Mouse (Mus musculus): Measurements from ENCODE around the gene Pkd1l1. TPM values are rescaled to one million over a fixed set of nuclear protein-coding genes. Genes with fewer than 3 reads are reported as not detected.

The Pkd1l1 gene
- total RNA-seq, 1 experiment = 0.58 TPM

- no peaks in the 10 kb centered on the region for H3K36me3 ChIP-seq (ENCODE audit: control insufficient read depth, insufficient read depth, low read length, poor library complexity, severe bottlenecking)
- H3K27ac ChIP-seq (ENCODE audit: insufficient read depth, low read depth, low read length, poor library complexity, severe bottlenecking) = no peak overlapping the region
- H3K4me1 ChIP-seq (ENCODE audit: control insufficient read depth in 2 of 2, insufficient read depth in 2 of 2, low read length in 2 of 2, poor library complexity in 1 of 2) = no peaks in the 10 kb centered on the region
- H3K9me3 ChIP-seq (ENCODE audit: control insufficient read depth, insufficient read depth, low read depth, low read length) = no peaks in the 10 kb centered on the region
- TF ChIP-seq CHD2 (IDR thresholded peaks at IDR 0.05; ENCODE audit: low read depth, low read length) = no peak
- no peak overlapping the region for H3K4me3 ChIP-seq (ENCODE audit: insufficient read depth in 1 of 2, low read depth in 1 of 2, low read length in 2 of 2, poor library complexity in 1 of 2, severe bottlenecking in 1 of 2)
- H3K9ac ChIP-seq (ENCODE audit: insufficient read depth, low read depth, low read length, poor library complexity, severe bottlenecking) = no peak overlapping the region
- no peak for DNase-seq (ENCODE audit: low read depth, low spot score)
- in situ Hi-C loops (cut with MboI; ENCODE audit: low sequenced_read_pairs in 2 of 2, unreplicated experiment in 2 of 2) = no loop called here
Observed at GRCm38 (mm10) chr11:8834121-8834520, 138.9 kb downstream of the Pkd1l1 start.

DNA sequence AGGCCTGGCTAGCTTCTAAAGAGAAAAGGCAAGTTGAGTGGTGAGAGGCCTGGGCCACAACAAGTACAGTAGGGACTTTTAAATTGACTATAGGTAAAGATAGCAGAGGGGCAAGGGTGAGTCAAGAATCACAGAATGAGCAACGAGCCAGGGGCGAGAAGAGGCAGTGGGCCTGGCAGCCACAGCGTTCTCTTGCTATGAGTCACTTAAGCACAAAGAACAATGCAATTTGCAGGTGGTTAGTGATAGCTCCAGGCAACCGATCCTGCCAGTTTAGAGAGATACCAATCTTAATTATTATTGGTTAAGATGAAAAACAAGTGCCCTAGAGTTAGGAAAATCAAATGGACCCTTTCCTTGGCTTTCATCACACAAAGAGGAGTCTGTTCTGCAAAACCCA is 142.5 kb downstream of the Pkd1l1 start:
- in situ Hi-C loops (cut with MboI; ENCODE audit: low sequenced_read_pairs in 2 of 2, unreplicated experiment in 2 of 2) = no loop called here
- no peak overlapping the region for H3K9ac ChIP-seq (ENCODE audit: insufficient read depth, low read depth, low read length, poor library complexity, severe bottlenecking)

DNA sequence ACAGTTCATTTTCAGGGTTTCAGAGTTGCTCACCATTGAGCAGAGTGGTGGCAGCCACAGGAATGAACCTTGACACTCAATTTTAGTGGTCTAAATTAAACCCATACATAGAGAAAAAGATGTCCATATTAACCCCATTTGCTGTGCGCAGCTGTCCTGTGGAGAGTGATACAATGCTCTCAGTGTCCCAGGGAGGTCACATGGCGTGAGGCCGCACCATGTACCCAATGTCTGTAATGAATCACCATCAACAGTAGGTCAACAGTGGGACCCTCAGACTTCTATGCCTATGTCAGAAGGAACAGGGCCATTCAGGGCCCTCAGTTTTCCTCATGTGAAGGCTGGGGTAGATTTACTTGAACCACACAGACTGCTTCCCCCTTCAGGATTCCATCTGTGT is 143.5 kb downstream of the Pkd1l1 start:
- no peak for DNase-seq (ENCODE audit: low read depth, low spot score)
- in situ Hi-C loops (cut with MboI; ENCODE audit: low sequenced_read_pairs in 2 of 2, unreplicated experiment in 2 of 2) = no loop called here
- no peak for TF ChIP-seq HCFC1 (IDR thresholded peaks at IDR 0.05; ENCODE audit: borderline replicate concordance, insufficient read depth, low read length)
- TF ChIP-seq ZC3H11A (IDR thresholded peaks at IDR 0.05; ENCODE audit: borderline replicate concordance, low read depth, low read length) = no peak
- TF ChIP-seq ZNF384 (IDR thresholded peaks at IDR 0.05; ENCODE audit: low read depth, low read length) = no peak

More for the DNA sequence above, 142.5 kb downstream of the Pkd1l1 start:
- Histone ChIP-seq H3K27ac (ENCODE audit: insufficient read depth, low read depth, low read length, poor library complexity, severe bottlenecking) (no peak overlapping the region), H3K4me3 (ENCODE audit: insufficient read depth in 1 of 2, low read depth in 1 of 2, low read length in 2 of 2, poor library complexity in 1 of 2, severe bottlenecking in 1 of 2) (no peak overlapping the region), H3K36me3 (ENCODE audit: control insufficient read depth, insufficient read depth, low read length, poor library complexity, severe bottlenecking) (no peaks in the 10 kb centered on the region), H3K9me3 (ENCODE audit: control insufficient read depth, insufficient read depth, low read depth, low read length) (no peaks in the 10 kb centered on the region), H3K4me1 (ENCODE audit: control insufficient read depth in 2 of 2, insufficient read depth in 2 of 2, low read length in 2 of 2, poor library complexity in 1 of 2) (peaks cover 0 to 2% of the 10 kb centered on the region in 2 experiments; a peak in 2 of 4 replicates)
- DNase-seq (ENCODE audit: low read depth, low spot score) = no peak
- TF ChIP-seq ZNF384 (IDR thresholded peaks at IDR 0.05; ENCODE audit: low read depth, low read length) (no peak), CHD2 (IDR thresholded peaks at IDR 0.05; ENCODE audit: low read depth, low read length) (no peak), MAFK (IDR thresholded peaks at IDR 0.05; ENCODE audit: insufficient read depth, low read depth, low read length) (no peak), HCFC1 (IDR thresholded peaks at IDR 0.05; ENCODE audit: borderline replicate concordance, insufficient read depth, low read length) (no peak), ZC3H11A (IDR thresholded peaks at IDR 0.05; ENCODE audit: borderline replicate concordance, low read depth, low read length) (no peak)

DNA sequence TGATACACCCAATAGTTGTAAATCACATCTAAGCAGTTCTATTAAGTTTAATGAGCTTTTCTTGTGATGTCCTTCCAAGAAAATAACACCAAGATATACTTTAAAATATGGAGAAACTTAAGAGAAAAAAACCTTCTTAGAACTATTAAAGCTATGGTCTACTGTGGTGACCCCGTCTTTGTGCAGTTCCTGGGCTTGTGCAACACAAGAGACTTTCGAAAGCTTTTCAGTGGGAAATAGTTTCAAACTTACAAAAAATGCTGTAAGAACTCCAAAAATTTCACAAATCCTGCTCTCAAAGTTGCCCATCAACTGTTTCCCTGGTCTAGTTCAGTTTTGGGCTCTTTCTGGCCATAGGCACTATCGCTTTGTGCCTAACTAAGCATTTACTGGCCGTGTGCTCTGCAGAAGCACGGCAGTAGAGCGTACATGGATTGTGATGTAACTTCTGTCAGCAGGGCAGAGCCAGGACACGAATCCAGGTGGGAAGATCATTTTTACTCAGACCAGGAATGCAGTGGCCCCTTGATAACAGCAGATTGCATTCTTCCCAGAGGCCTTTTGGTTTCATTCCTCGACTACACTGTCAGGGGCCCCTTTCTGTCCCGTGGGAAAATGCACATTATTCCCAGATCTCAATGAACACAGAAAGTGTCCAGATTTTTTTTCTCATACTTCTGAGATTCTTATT is 144.1 kb downstream of the Pkd1l1 start:
- Histone ChIP-seq H3K36me3 (ENCODE audit: control insufficient read depth, insufficient read depth, low read length, poor library complexity, severe bottlenecking) (no peaks in the 10 kb centered on the region), H3K4me3 (ENCODE audit: insufficient read depth in 1 of 2, low read depth in 1 of 2, low read length in 2 of 2, poor library complexity in 1 of 2, severe bottlenecking in 1 of 2) (no peak overlapping the region), H3K9ac (ENCODE audit: insufficient read depth, low read depth, low read length, poor library complexity, severe bottlenecking) (no peak overlapping the region), H3K27ac (ENCODE audit: insufficient read depth, low read depth, low read length, poor library complexity, severe bottlenecking) (no peak overlapping the region), H3K4me1 (ENCODE audit: control insufficient read depth in 2 of 2, insufficient read depth in 2 of 2, low read length in 2 of 2, poor library complexity in 1 of 2) (peaks cover 0 to 2% of the 10 kb centered on the region in 2 experiments; a peak in 2 of 4 replicates), H3K9me3 (ENCODE audit: control insufficient read depth, insufficient read depth, low read depth, low read length) (no peaks in the 10 kb centered on the region)
- TF ChIP-seq HCFC1 (IDR thresholded peaks at IDR 0.05; ENCODE audit: borderline replicate concordance, insufficient read depth, low read length) (no peak), MAFK (IDR thresholded peaks at IDR 0.05; ENCODE audit: insufficient read depth, low read depth, low read length) (no peak), ZC3H11A (IDR thresholded peaks at IDR 0.05; ENCODE audit: borderline replicate concordance, low read depth, low read length) (no peak), ZNF384 (IDR thresholded peaks at IDR 0.05; ENCODE audit: low read depth, low read length) (no peak), CHD2 (IDR thresholded peaks at IDR 0.05; ENCODE audit: low read depth, low read length) (no peak)
- no peak for DNase-seq (ENCODE audit: low read depth, low spot score)
- in situ Hi-C loops (cut with MboI; ENCODE audit: low sequenced_read_pairs in 2 of 2, unreplicated experiment in 2 of 2) = no loop called here

More for the DNA sequence above, 143.5 kb downstream of the Pkd1l1 start:
- H3K9ac ChIP-seq (ENCODE audit: insufficient read depth, low read depth, low read length, poor library complexity, severe bottlenecking) = no peak overlapping the region
- no peak overlapping the region for H3K4me3 ChIP-seq (ENCODE audit: insufficient read depth in 1 of 2, low read depth in 1 of 2, low read length in 2 of 2, poor library complexity in 1 of 2, severe bottlenecking in 1 of 2)
- no peaks in the 10 kb centered on the region for H3K36me3 ChIP-seq (ENCODE audit: control insufficient read depth, insufficient read depth, low read length, poor library complexity, severe bottlenecking)
- no peaks in the 10 kb centered on the region for H3K9me3 ChIP-seq (ENCODE audit: control insufficient read depth, insufficient read depth, low read depth, low read length)
- H3K4me1 ChIP-seq (ENCODE audit: control insufficient read depth in 2 of 2, insufficient read depth in 2 of 2, low read length in 2 of 2, poor library complexity in 1 of 2) = peaks cover 0 to 2% of the 10 kb centered on the region in 2 experiments; a peak in 2 of 4 replicates
- H3K27ac ChIP-seq (ENCODE audit: insufficient read depth, low read depth, low read length, poor library complexity, severe bottlenecking) = no peak overlapping the region

DNA sequence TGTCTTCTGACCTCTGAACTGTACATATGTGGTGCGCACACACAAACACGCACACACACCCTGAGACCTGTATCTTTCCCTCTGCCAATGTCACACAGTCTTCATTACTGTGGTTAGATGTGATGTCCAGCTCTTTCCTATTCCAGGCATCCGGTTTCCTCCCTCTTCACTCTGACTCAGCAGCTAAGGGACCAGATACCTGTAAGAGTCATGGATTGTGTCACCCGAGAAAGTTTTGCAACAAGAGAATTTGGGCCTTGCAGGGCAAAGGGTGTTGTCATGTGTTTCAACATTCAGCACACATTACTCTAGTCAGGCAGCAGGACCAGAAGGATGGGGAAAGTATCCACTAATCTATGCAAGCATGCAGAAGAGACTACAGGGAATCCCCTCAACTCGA is 146.5 kb downstream of the Pkd1l1 start:
- Histone ChIP-seq H3K4me3 (ENCODE audit: insufficient read depth in 1 of 2, low read depth in 1 of 2, low read length in 2 of 2, poor library complexity in 1 of 2, severe bottlenecking in 1 of 2) (no peak overlapping the region), H3K27ac (ENCODE audit: insufficient read depth, low read depth, low read length, poor library complexity, severe bottlenecking) (no peak overlapping the region), H3K9me3 (ENCODE audit: control insufficient read depth, insufficient read depth, low read depth, low read length) (no peaks in the 10 kb centered on the region), H3K36me3 (ENCODE audit: control insufficient read depth, insufficient read depth, low read length, poor library complexity, severe bottlenecking) (no peaks in the 10 kb centered on the region), H3K4me1 (ENCODE audit: control insufficient read depth in 2 of 2, insufficient read depth in 2 of 2, low read length in 2 of 2, poor library complexity in 1 of 2) (peaks cover 0 to 2% of the 10 kb centered on the region in 2 experiments; a peak in 2 of 4 replicates), H3K9ac (ENCODE audit: insufficient read depth, low read depth, low read length, poor library complexity, severe bottlenecking) (no peak overlapping the region)
- no peak for DNase-seq (ENCODE audit: low read depth, low spot score)
- in situ Hi-C loops (cut with MboI; ENCODE audit: low sequenced_read_pairs in 2 of 2, unreplicated experiment in 2 of 2) = no loop called here
- no peak for TF ChIP-seq MAFK (IDR thresholded peaks at IDR 0.05; ENCODE audit: insufficient read depth, low read depth, low read length)

Data from ES-E14 (cell line).